Mouse (Mus musculus): ENCODE results near the gene Arhgap25. TPM values are rescaled to one million over a fixed set of nuclear protein-coding genes. Genes with fewer than 3 reads are reported as not detected.

The Arhgap25 gene
- total and polyA plus RNA-seq, 2 experiments: 0.40 to 1.6 TPM

DNA sequence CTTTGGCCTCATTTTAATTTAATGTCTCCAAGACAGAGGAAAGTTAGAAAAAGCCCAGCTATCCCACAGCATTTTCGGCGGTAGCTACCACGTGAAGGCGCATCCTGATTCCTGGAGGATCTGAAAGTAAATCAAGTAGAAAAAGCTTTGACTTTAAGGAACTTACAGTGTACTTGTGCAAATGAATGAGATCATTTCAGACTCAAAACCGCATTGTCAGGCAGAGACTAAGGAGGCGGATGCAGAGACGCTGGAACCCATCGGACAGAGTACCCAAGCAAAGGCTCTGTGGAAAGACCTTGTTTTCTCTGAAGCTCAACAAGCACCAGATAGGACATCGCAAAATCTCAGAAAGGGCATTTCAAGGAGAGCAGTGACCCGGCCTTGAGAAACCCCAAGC is 14.4 kb downstream of the Arhgap25 start:
- no peak for TF ChIP-seq CTCF (IDR thresholded peaks at IDR 0.05; ENCODE audit: low read depth, low read length)
- no peak for TF ChIP-seq POLR2A (IDR thresholded peaks at IDR 0.05; ENCODE audit: extremely low read depth, insufficient read depth, low read length)
- Histone ChIP-seq H3K36me3 (ENCODE audit: control insufficient read depth, insufficient read depth, low read length) (no peaks in the 10 kb centered on the region), H3K27ac (replicated peaks; ENCODE audit: insufficient read depth, low read depth, low read length) (no peak overlapping the region), H3K79me2 (ENCODE audit: control insufficient read depth, insufficient read depth, low read length) (no peaks in the 10 kb centered on the region), H3K4me3 (ENCODE audit: insufficient read depth, low read depth, low read length) (no peak overlapping the region), H3K4me1 (ENCODE audit: control insufficient read depth, insufficient read depth, low read length) (no peaks in the 10 kb centered on the region), H3K9ac (ENCODE audit: low read depth, low read length) (no peak overlapping the region), H3K27me3 (ENCODE audit: control insufficient read depth, insufficient read depth, low read length) (no peaks in the 10 kb centered on the region)
- peak; percentile 31 for DNase-seq (ENCODE audit: extremely low read depth, low read depth, low spot score)
- WGBS: 89% methylated on average over 10 of the region's 10 CpGs

DNA sequence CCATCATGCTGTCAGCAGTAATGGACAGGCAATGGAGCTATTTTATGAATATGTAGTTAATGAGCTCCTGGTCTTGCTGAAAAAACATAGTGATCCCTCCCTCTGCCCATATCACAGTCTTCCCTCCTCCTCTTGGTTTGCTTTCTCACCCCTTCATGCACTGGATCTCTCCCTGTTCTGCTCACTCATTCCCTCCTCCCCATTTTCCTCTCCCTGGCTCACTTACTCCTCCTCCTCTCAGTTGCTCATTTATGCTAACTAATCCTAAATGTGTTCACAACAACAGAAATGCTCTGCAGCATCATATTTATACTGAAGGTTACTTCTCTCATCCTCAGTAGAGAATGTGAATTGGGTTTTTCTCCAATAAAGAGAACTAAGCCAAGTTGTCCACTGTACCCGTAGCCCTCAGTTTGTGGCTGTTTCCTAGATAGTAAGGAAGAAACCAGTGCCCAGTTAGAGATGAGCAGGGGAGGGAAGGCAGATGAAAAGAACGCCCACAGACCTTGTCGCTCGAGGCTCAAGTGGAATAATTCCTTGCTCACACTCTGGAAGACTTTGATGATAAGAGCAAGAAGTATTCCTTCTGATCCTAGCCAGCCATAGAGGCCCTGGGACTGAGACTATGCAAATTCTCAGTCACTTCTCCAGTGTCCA is 15.2 kb downstream of the Arhgap25 start:
- H3K79me2 ChIP-seq (ENCODE audit: control insufficient read depth, insufficient read depth, low read length): no peaks in the 10 kb centered on the region
- H3K36me3 ChIP-seq (ENCODE audit: control insufficient read depth, insufficient read depth, low read length): no peaks in the 10 kb centered on the region
- DNase-seq (ENCODE audit: extremely low read depth, low read depth, low spot score): no peak
- no peak overlapping the region for H3K4me3 ChIP-seq (ENCODE audit: insufficient read depth, low read depth, low read length)
- no peaks in the 10 kb centered on the region for H3K27me3 ChIP-seq (ENCODE audit: control insufficient read depth, insufficient read depth, low read length)
- no peaks in the 10 kb centered on the region for H3K4me1 ChIP-seq (ENCODE audit: control insufficient read depth, insufficient read depth, low read length)
- H3K9ac ChIP-seq (ENCODE audit: low read depth, low read length): no peak overlapping the region
- WGBS: 74% methylated on average over 4 of the region's 4 CpGs
- TF ChIP-seq POLR2A (IDR thresholded peaks at IDR 0.05; ENCODE audit: extremely low read depth, insufficient read depth, low read length) (no peak), CTCF (IDR thresholded peaks at IDR 0.05; ENCODE audit: low read depth, low read length) (no peak)
- no peak overlapping the region for H3K27ac ChIP-seq (replicated peaks; ENCODE audit: insufficient read depth, low read depth, low read length)

DNA sequence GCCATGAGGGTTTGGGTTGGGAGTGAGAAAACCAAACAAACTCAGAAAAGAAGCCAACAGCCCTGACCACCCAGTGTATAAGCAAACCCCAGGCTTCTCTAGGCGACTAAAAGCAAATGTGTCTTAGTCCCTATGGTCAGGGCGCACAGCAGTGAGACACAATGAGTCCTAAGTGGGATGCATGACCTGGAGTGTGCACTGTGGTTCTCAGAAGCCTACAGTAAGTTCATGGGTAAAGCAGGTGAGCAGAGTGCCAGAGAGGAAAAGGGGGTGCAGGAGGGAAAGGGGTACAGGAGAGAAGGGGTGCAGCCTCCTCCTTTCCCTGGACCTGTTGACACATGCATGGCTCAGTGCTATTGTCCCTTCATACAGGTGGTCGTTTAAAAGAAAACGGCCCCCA is 18.7 kb downstream of the Arhgap25 start:
- no peak overlapping the region for H3K27ac ChIP-seq (replicated peaks; ENCODE audit: insufficient read depth, low read depth, low read length)
- 86% methylated on average over 4 of the region's 4 CpGs for WGBS
- H3K79me2 ChIP-seq (ENCODE audit: control insufficient read depth, insufficient read depth, low read length): no peaks in the 10 kb centered on the region
- H3K36me3 ChIP-seq (ENCODE audit: control insufficient read depth, insufficient read depth, low read length): no peaks in the 10 kb centered on the region
- no peak overlapping the region for H3K9ac ChIP-seq (ENCODE audit: low read depth, low read length)
- no peak for DNase-seq (ENCODE audit: extremely low read depth, low read depth, low spot score)
- TF ChIP-seq POLR2A (IDR thresholded peaks at IDR 0.05; ENCODE audit: extremely low read depth, insufficient read depth, low read length) (no peak), CTCF (IDR thresholded peaks at IDR 0.05; ENCODE audit: low read depth, low read length) (no peak)
- H3K27me3 ChIP-seq (ENCODE audit: control insufficient read depth, insufficient read depth, low read length): no peaks in the 10 kb centered on the region
- no peak overlapping the region for H3K4me3 ChIP-seq (ENCODE audit: insufficient read depth, low read depth, low read length)
- H3K4me1 ChIP-seq (ENCODE audit: control insufficient read depth, insufficient read depth, low read length): no peaks in the 10 kb centered on the region

DNA sequence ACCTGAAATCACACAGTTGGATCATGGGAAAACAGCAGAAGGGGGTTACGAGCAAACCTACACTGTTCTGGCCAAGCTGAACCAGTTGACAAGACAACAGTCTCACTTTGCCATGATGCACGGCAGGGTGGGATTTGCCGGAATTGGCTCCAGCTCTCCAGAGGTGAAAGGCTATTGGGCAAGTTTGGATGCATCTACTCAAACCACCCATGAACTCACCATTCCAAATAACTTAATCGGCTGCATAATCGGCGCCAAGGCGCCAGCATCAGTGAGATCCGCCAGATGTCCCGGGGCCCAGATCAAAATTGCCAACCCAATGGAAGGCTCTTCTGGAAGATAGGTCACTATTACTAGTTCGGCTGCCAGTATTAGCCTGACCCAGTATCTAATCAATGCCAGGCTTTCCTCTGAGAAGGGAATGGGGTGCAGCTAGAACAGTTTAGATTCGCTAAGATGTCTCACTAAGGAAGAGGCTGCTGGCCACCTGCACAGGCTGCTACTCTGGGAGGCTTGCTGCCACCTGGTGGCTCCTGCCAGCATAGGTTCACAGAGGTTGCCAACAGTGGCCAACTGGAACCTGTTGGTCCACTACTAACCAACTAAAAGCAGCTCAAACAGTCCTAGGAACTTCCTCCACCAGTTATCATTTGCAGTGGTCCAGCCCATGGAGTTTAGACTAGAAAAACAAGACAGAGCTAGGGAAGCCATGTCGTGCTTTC is 19.9 kb downstream of the Arhgap25 start:
- WGBS: 73% methylated on average over 12 of the region's 12 CpGs
- no peaks in the 10 kb centered on the region for H3K36me3 ChIP-seq (ENCODE audit: control insufficient read depth, insufficient read depth, low read length)
- no peaks in the 10 kb centered on the region for H3K27me3 ChIP-seq (ENCODE audit: control insufficient read depth, insufficient read depth, low read length)
- H3K79me2 ChIP-seq (ENCODE audit: control insufficient read depth, insufficient read depth, low read length): no peaks in the 10 kb centered on the region
- H3K4me1 ChIP-seq (ENCODE audit: control insufficient read depth, insufficient read depth, low read length): no peaks in the 10 kb centered on the region
- no peak overlapping the region for H3K27ac ChIP-seq (replicated peaks; ENCODE audit: insufficient read depth, low read depth, low read length)
- peak; percentile 33 for DNase-seq (ENCODE audit: extremely low read depth, low read depth, low spot score)
- H3K4me3 ChIP-seq (ENCODE audit: insufficient read depth, low read depth, low read length): no peak overlapping the region
- no peak overlapping the region for H3K9ac ChIP-seq (ENCODE audit: low read depth, low read length)
- TF ChIP-seq CTCF (IDR thresholded peaks at IDR 0.05; ENCODE audit: low read depth, low read length) (peak; percentile 93), POLR2A (IDR thresholded peaks at IDR 0.05; ENCODE audit: extremely low read depth, insufficient read depth, low read length) (no peak)

DNA sequence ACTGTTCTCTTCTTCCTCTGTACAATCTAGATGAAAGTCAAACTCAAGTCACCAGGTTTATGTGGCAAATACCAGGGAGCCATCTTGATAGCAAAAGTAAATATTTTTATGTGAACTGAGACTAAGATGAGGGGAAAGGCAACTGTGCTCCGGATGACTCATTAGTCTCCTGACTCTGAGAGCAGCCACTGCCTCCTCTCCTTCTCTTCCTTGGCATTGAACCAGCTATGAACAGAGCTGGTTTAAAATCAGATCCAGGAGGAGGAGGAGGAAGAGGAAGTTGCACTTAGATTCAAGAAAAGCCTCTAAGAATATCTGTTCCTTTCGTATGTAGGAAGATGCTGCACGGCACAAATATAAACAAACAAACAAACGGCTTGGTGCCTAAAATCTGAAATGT is 22.1 kb downstream of the Arhgap25 start:
- 50% methylated on average over 4 of the region's 4 CpGs for WGBS
- H3K27me3 ChIP-seq (ENCODE audit: control insufficient read depth, insufficient read depth, low read length): no peaks in the 10 kb centered on the region
- H3K4me1 ChIP-seq (ENCODE audit: control insufficient read depth, insufficient read depth, low read length): no peaks in the 10 kb centered on the region
- no peak for TF ChIP-seq POLR2A (IDR thresholded peaks at IDR 0.05; ENCODE audit: extremely low read depth, insufficient read depth, low read length)
- no peak for TF ChIP-seq CTCF (IDR thresholded peaks at IDR 0.05; ENCODE audit: low read depth, low read length)
- no peaks in the 10 kb centered on the region for H3K79me2 ChIP-seq (ENCODE audit: control insufficient read depth, insufficient read depth, low read length)
- no peak overlapping the region for H3K9ac ChIP-seq (ENCODE audit: low read depth, low read length)
- H3K27ac ChIP-seq (replicated peaks; ENCODE audit: insufficient read depth, low read depth, low read length): no peak overlapping the region
- no peak overlapping the region for H3K4me3 ChIP-seq (ENCODE audit: insufficient read depth, low read depth, low read length)
- peak; percentile 37 for DNase-seq (ENCODE audit: extremely low read depth, low read depth, low spot score)
- H3K36me3 ChIP-seq (ENCODE audit: control insufficient read depth, insufficient read depth, low read length): no peaks in the 10 kb centered on the region

DNA sequence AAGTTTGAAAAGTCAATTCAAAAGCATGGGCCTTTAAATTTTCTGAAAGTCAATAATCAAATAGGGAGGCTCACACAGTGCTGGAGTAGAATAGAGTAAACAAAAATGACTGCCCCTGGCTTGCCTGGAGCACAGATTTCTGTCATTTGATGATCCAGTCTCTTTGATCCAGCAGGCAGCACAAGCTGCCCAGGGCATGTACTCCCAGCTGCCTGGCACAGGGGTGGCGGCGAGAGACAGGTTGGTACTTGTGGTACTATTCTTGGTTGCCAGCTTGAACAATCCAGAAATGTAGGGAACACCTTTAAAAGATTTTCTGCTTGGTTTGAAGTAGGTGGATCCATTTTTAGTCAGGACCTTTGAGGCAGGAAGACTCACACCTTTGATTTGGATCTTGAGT is 23.3 kb downstream of the Arhgap25 start:
- DNase-seq (ENCODE audit: extremely low read depth, low read depth, low spot score): no peak

More for the DNA sequence above, 23.3 kb downstream of the Arhgap25 start:
- Histone ChIP-seq H3K4me3 (ENCODE audit: insufficient read depth, low read depth, low read length) (no peak overlapping the region), H3K9ac (ENCODE audit: low read depth, low read length) (no peak overlapping the region), H3K36me3 (ENCODE audit: control insufficient read depth, insufficient read depth, low read length) (no peaks in the 10 kb centered on the region), H3K27me3 (ENCODE audit: control insufficient read depth, insufficient read depth, low read length) (no peaks in the 10 kb centered on the region), H3K4me1 (ENCODE audit: control insufficient read depth, insufficient read depth, low read length) (no peaks in the 10 kb centered on the region), H3K79me2 (ENCODE audit: control insufficient read depth, insufficient read depth, low read length) (no peaks in the 10 kb centered on the region), H3K27ac (replicated peaks; ENCODE audit: insufficient read depth, low read depth, low read length) (no peak overlapping the region)
- WGBS: 97% methylated on average over 2 of the region's 2 CpGs
- no peak for TF ChIP-seq POLR2A (IDR thresholded peaks at IDR 0.05; ENCODE audit: extremely low read depth, insufficient read depth, low read length)
